Mouse (Mus musculus): ENCODE measurements around the gene Ecm2.

The Ecm2 gene

GRCm38 (mm10) chr13:49504510-49504909 is at the start of gene Ecm2:
Gene Ecm2 (plus strand): TSS chr13:49504810.
- DNase-seq (ENCODE audit: low spot score), result no peak

GRCm38 (mm10) chr13:49460276-49460675 is 44.3 kb upstream of the Ecm2 start:
- DNase-seq (ENCODE audit: low spot score), result no peak

GRCm38 (mm10) chr13:49460692-49461414 is 43.8 kb upstream of the Ecm2 start:
- DNase-seq (ENCODE audit: low spot score), result no peak

GRCm38 (mm10) chr13:49461458-49462132 is 43.0 kb upstream of the Ecm2 start:
- DNase-seq (ENCODE audit: low spot score), result no peak

GRCm38 (mm10) chr13:49462921-49463320 is 41.7 kb upstream of the Ecm2 start:
- no peak for DNase-seq (ENCODE audit: low spot score)

GRCm38 (mm10) chr13:49465875-49466274 is 38.7 kb upstream of the Ecm2 start:
- no peak for DNase-seq (ENCODE audit: low spot score)

- no peak for DNase-seq (ENCODE audit: low spot score)
These were observed 38.1 kb upstream of the Ecm2 start for GRCm38 (mm10) chr13:49466393-49467075.

GRCm38 (mm10) chr13:49467585-49467984 is 37.0 kb upstream of the Ecm2 start:
- no peak for DNase-seq (ENCODE audit: low spot score)

GRCm38 (mm10) chr13:49469002-49469401 is 35.6 kb upstream of the Ecm2 start:
- DNase-seq (ENCODE audit: low spot score), result no peak

GRCm38 (mm10) chr13:49470319-49470718 is 34.3 kb upstream of the Ecm2 start:
- DNase-seq (ENCODE audit: low spot score), result no peak

GRCm38 (mm10) chr13:49470806-49471205 is 33.8 kb upstream of the Ecm2 start:
- DNase-seq (ENCODE audit: low spot score), result no peak

- DNase-seq (ENCODE audit: low spot score), result no peak
These were observed 32.5 kb upstream of the Ecm2 start for GRCm38 (mm10) chr13:49471981-49472675.

- DNase-seq (ENCODE audit: low spot score), result no peak
These were observed 32.0 kb upstream of the Ecm2 start for GRCm38 (mm10) chr13:49472676-49473005.

- DNase-seq (ENCODE audit: low spot score), result no peak
These were observed 26.7 kb upstream of the Ecm2 start for GRCm38 (mm10) chr13:49477887-49478286.

GRCm38 (mm10) chr13:49478851-49479374 is 25.7 kb upstream of the Ecm2 start:
- DNase-seq (ENCODE audit: low spot score), result no peak

- DNase-seq (ENCODE audit: low spot score), result no peak
These were observed 25.2 kb upstream of the Ecm2 start for GRCm38 (mm10) chr13:49479399-49479798.

- DNase-seq (ENCODE audit: low spot score), result no peak
These were observed 24.6 kb upstream of the Ecm2 start for GRCm38 (mm10) chr13:49480057-49480456.

- DNase-seq (ENCODE audit: low spot score), result no peak
These were observed 24.1 kb upstream of the Ecm2 start for GRCm38 (mm10) chr13:49480551-49480950.

- DNase-seq (ENCODE audit: low spot score), result no peak
These were observed 19.2 kb upstream of the Ecm2 start for GRCm38 (mm10) chr13:49485388-49485787.

- DNase-seq (ENCODE audit: low spot score), result no peak
These were observed 11.9 kb upstream of the Ecm2 start, which contains the start of gene Tes3-ps for GRCm38 (mm10) chr13:49492376-49493368. Gene Tes3-ps (plus strand): TSS chr13:49493318.

- DNase-seq (ENCODE audit: low spot score), result no peak
These were observed 1.2 kb downstream of the Ecm2 start for GRCm38 (mm10) chr13:49505776-49506175.
